Mouse (Mus musculus): ENCODE data around the gene Krt2.

DNA sequence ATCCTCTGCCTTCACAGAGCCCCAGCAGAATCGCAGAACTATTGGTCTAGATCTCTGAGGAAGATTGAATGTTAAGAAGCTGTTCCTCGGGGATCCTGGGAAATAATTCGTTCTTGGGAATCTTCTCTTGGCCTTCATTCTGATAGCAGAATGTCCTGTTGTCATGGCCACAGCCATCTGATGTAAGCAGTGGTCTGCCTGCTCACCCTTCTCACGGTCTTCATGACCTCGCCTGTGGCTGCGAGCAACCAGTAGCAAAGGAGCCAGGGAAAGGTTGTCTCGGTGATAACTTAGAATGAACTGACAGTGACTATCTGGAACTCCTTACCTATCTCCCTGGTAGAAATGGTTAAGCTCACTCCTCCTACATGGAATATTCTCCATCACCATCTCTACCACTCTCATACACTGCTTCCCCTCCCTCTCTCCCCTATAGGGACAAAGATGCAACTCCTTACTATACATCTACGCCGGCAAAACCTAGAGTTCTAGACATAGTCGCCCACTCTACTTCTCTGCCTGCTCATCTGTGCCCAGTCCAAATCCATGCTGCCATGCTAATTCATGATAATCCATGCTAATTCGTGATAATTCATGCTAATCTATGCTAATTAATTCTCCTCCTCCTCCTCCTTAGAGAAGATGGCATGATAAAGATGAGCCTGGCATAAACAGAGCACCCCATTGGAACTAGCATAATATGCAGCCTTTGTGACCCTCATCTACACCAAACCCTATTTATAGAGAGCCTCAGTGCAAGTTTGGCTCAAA is 14.7 kb downstream of the Krt2 start:
- TF ChIP-seq CTCF (IDR thresholded peaks at IDR 0.05; ENCODE audit: low read depth, low read length) (no peak), POLR2A (IDR thresholded peaks at IDR 0.05; ENCODE audit: insufficient read depth, low read length) (no peak), EP300 (IDR thresholded peaks at IDR 0.05; ENCODE audit: insufficient read depth, low read depth, low read length) (no peak)

All from ES-Bruce4 (cell line).